Mouse (Mus musculus): ENCODE measurements around the gene Cfap74. TPM values are rescaled to one million over a fixed set of nuclear protein-coding genes. Genes with fewer than 3 reads are reported as not detected.
A peak's percentile ranks its signal among the peaks of the same experiment; 100 is the strongest.

Gene Cfap74
- polyA plus RNA-seq, 1 experiment from 2014 or later, result 3.8 TPM

GRCm38 (mm10) chr4:155381974-155382373 lies 27.0 kb upstream of the Cfap74 start:
- ATAC-seq, result no peak
- no peaks in the 10 kb centered on the region for H3K9me3 ChIP-seq
- 59% methylated on average over 7 of the region's 7 CpGs for WGBS
- no peak overlapping the region for H3K4me2 ChIP-seq (replicated peaks)
- no peak overlapping the region for H3K9ac ChIP-seq (replicated peaks)
- no peaks in the 10 kb centered on the region for H3K36me3 ChIP-seq
- no peak overlapping the region for H3K4me3 ChIP-seq (replicated peaks)
- H3K4me1 ChIP-seq (replicated peaks), result peaks cover 6% of the 10 kb centered on the region; the same call in 1 of the 2 replicates
- no peaks in the 10 kb centered on the region for H3K27me3 ChIP-seq
- H3K27ac ChIP-seq, result no peak overlapping the region

- Histone ChIP-seq H3K9me3 (no peaks in the 10 kb centered on the region), H3K4me1 (replicated peaks) (peaks cover 6% of the 10 kb centered on the region; the same call in 1 of the 2 replicates), H3K36me3 (no peaks in the 10 kb centered on the region), H3K9ac (replicated peaks) (no peak overlapping the region; the same call in 1 of the 2 replicates), H3K27me3 (no peaks in the 10 kb centered on the region), H3K27ac (no peak overlapping the region), H3K4me2 (replicated peaks) (no peak overlapping the region), H3K4me3 (replicated peaks) (no peak overlapping the region)
- ATAC-seq, result no peak
- WGBS, result 21% methylated on average over 9 of the region's 9 CpGs
Observed at GRCm38 (mm10) chr4:155382752-155383151, 26.2 kb upstream of the Cfap74 start.

- H3K36me3 ChIP-seq, result no peaks in the 10 kb centered on the region
- no peak overlapping the region for H3K4me2 ChIP-seq (replicated peaks)
- H3K4me3 ChIP-seq (replicated peaks), result no peak overlapping the region
- WGBS, result 81% methylated on average over 4 of the region's 4 CpGs
- H3K9me3 ChIP-seq, result no peaks in the 10 kb centered on the region
- no peak overlapping the region for H3K27ac ChIP-seq
- ATAC-seq, result no peak
- H3K4me1 ChIP-seq (replicated peaks), result peaks cover 6% of the 10 kb centered on the region; the same call in 1 of the 2 replicates
- no peak overlapping the region for H3K9ac ChIP-seq (replicated peaks)
- H3K27me3 ChIP-seq, result no peaks in the 10 kb centered on the region
Observed at GRCm38 (mm10) chr4:155383326-155383725, 25.7 kb upstream of the Cfap74 start.

GRCm38 (mm10) chr4:155387166-155387565 lies 21.8 kb upstream of the Cfap74 start:
- Histone ChIP-seq H3K27ac (no peak overlapping the region), H3K4me3 (replicated peaks) (no peak overlapping the region), H3K36me3 (no peaks in the 10 kb centered on the region), H3K9ac (replicated peaks) (no peak overlapping the region), H3K4me1 (replicated peaks) (peaks cover 6% of the 10 kb centered on the region; the same call in 1 of the 2 replicates), H3K27me3 (no peaks in the 10 kb centered on the region), H3K9me3 (no peaks in the 10 kb centered on the region), H3K4me2 (replicated peaks) (no peak overlapping the region)
- no peak for ATAC-seq
- WGBS, result 92% methylated on average over 8 of the region's 8 CpGs

GRCm38 (mm10) chr4:155395471-155395870 lies 13.5 kb upstream of the Cfap74 start:
- WGBS, result 87% methylated on average over 5 of the region's 5 CpGs
- no peaks in the 10 kb centered on the region for H3K9me3 ChIP-seq
- no peak for ATAC-seq
- H3K4me3 ChIP-seq (replicated peaks), result no peak overlapping the region
- H3K36me3 ChIP-seq, result no peaks in the 10 kb centered on the region
- peaks cover 56% of the 10 kb centered on the region for H3K27me3 ChIP-seq
- no peak overlapping the region for H3K27ac ChIP-seq
- H3K4me1 ChIP-seq (replicated peaks), result peaks cover 10% of the 10 kb centered on the region
- H3K9ac ChIP-seq (replicated peaks), result no peak overlapping the region
- H3K4me2 ChIP-seq (replicated peaks), result no peak overlapping the region

GRCm38 (mm10) chr4:155396751-155397150 lies 12.2 kb upstream of the Cfap74 start:
- H3K9ac ChIP-seq (replicated peaks), result no peak overlapping the region
- H3K4me1 ChIP-seq (replicated peaks), result peaks cover 10% of the 10 kb centered on the region
- ATAC-seq, result no peak
- no peak overlapping the region for H3K27ac ChIP-seq
- peaks cover 65% of the 10 kb centered on the region for H3K27me3 ChIP-seq
- no peak overlapping the region for H3K4me3 ChIP-seq (replicated peaks)
- H3K9me3 ChIP-seq, result no peaks in the 10 kb centered on the region
- no peaks in the 10 kb centered on the region for H3K36me3 ChIP-seq
- 89% methylated on average over 4 of the region's 4 CpGs for WGBS
- H3K4me2 ChIP-seq (replicated peaks), result no peak overlapping the region

- H3K9me3 ChIP-seq, result no peaks in the 10 kb centered on the region
- no peaks in the 10 kb centered on the region for H3K36me3 ChIP-seq
- ATAC-seq, result peak; percentile 50
- peaks cover 10% of the 10 kb centered on the region for H3K4me1 ChIP-seq (replicated peaks)
- 2% methylated on average over 51 of the region's 57 CpGs for WGBS
- H3K4me2 ChIP-seq (replicated peaks), result peak within 1 kb of the TSS; percentile 67
- peak within 1 kb of the TSS; percentile 49 for H3K9ac ChIP-seq (replicated peaks)
- H3K4me3 ChIP-seq (replicated peaks), result peak within 1 kb of the TSS; percentile 43
- H3K27ac ChIP-seq, result no peak within 1 kb of the TSS
- peaks cover 65% of the 10 kb centered on the region for H3K27me3 ChIP-seq
Observed at GRCm38 (mm10) chr4:155397511-155398221, 11.3 kb upstream of the Cfap74 start, which contains the start of gene Gabrd. TSS of gene Gabrd (minus strand) at chr4:155398112.

GRCm38 (mm10) chr4:155398222-155398540 lies 10.8 kb upstream of the Cfap74 start:
- 4% methylated on average over 9 of the region's 9 CpGs for WGBS
- no peaks in the 10 kb centered on the region for H3K9me3 ChIP-seq
- peak overlapping the region; percentile 43 for H3K4me3 ChIP-seq (replicated peaks)
- peaks cover 65% of the 10 kb centered on the region for H3K27me3 ChIP-seq
- no peak overlapping the region for H3K27ac ChIP-seq
- H3K36me3 ChIP-seq, result no peaks in the 10 kb centered on the region
- peaks cover 10% of the 10 kb centered on the region for H3K4me1 ChIP-seq (replicated peaks)
- peak overlapping the region; percentile 67 for H3K4me2 ChIP-seq (replicated peaks)
- H3K9ac ChIP-seq (replicated peaks), result peak overlapping the region; percentile 49; the same call in 1 of the 2 replicates
- no peak for ATAC-seq

- H3K4me1 ChIP-seq (replicated peaks), result peaks cover 10% of the 10 kb centered on the region
- no peak overlapping the region for H3K9ac ChIP-seq (replicated peaks)
- H3K4me2 ChIP-seq (replicated peaks), result no peak overlapping the region
- peaks cover 50% of the 10 kb centered on the region for H3K27me3 ChIP-seq
- no peak for ATAC-seq
- no peaks in the 10 kb centered on the region; the same call in 1 of the 2 replicates for H3K9me3 ChIP-seq
- no peak overlapping the region for H3K27ac ChIP-seq
- WGBS, result 64% methylated on average over 7 of the region's 7 CpGs
- no peaks in the 10 kb centered on the region for H3K36me3 ChIP-seq
- no peak overlapping the region for H3K4me3 ChIP-seq (replicated peaks)
Observed at GRCm38 (mm10) chr4:155401121-155401520, 7.9 kb upstream of the Cfap74 start.

- Histone ChIP-seq H3K4me3 (replicated peaks) (no peak overlapping the region), H3K36me3 (no peaks in the 10 kb centered on the region), H3K4me2 (replicated peaks) (no peak overlapping the region), H3K27ac (no peak overlapping the region), H3K27me3 (peaks cover 39% of the 10 kb centered on the region), H3K9me3 (no peaks in the 10 kb centered on the region; the same call in 1 of the 2 replicates), H3K9ac (replicated peaks) (no peak overlapping the region), H3K4me1 (replicated peaks) (peaks cover 8% of the 10 kb centered on the region)
- no peak for ATAC-seq
- 68% methylated on average over 1 of the region's 1 CpGs for WGBS
Observed at GRCm38 (mm10) chr4:155402489-155402888, 6.5 kb upstream of the Cfap74 start.

- H3K27ac ChIP-seq, result no peak overlapping the region
- peak; percentile 46 for ATAC-seq
Observed at GRCm38 (mm10) chr4:155408695-155409057, 314 bp upstream of the Cfap74 start.

GRCm38 (mm10) chr4:155412124-155412523 lies 3.1 kb downstream of the Cfap74 start:
- Histone ChIP-seq H3K9ac (replicated peaks) (no peak overlapping the region), H3K27ac (no peak overlapping the region), H3K4me3 (replicated peaks) (no peak overlapping the region), H3K36me3 (no peaks in the 10 kb centered on the region), H3K27me3 (peaks cover 3% of the 10 kb centered on the region; the same call in 1 of the 2 replicates), H3K9me3 (no peaks in the 10 kb centered on the region), H3K4me2 (replicated peaks) (no peak overlapping the region), H3K4me1 (replicated peaks) (peaks cover 13% of the 10 kb centered on the region)
- WGBS, result 92% methylated on average over 6 of the region's 6 CpGs
- ATAC-seq, result no peak

More at GRCm38 (mm10) chr4:155408695-155409057, 314 bp upstream of the Cfap74 start:
- peak overlapping the region; percentile 85 for H3K4me2 ChIP-seq (replicated peaks)
- peaks cover 13% of the 10 kb centered on the region for H3K4me1 ChIP-seq (replicated peaks)
- peak overlapping the region; percentile 54; the same call in 1 of the 2 replicates for H3K9ac ChIP-seq (replicated peaks)
- no peaks in the 10 kb centered on the region; the same call in 1 of the 2 replicates for H3K9me3 ChIP-seq
- peak overlapping the region; percentile 61 for H3K4me3 ChIP-seq (replicated peaks)
- H3K36me3 ChIP-seq, result no peaks in the 10 kb centered on the region
- 2% methylated on average over 8 of the region's 8 CpGs for WGBS
- peaks cover 3% of the 10 kb centered on the region; the same call in 1 of the 2 replicates for H3K27me3 ChIP-seq
